Mouse (Mus musculus) skeletal muscle tissue, adult 2 months (tissue): ENCODE results near the gene Aes.

Source experiments
- DNase-seq: peaks from one replicate; pipeline ENCODE4 v3.0.0-alpha.2; 2012; ENCODE audit warnings: low read depth, low spot score

The Aes gene

GRCm38 (mm10) chr10:81559163-81559626, at the start of gene Aes:
Gene Aes, plus strand, starts transcription at chr10:81559488.
- no peak for DNase-seq

DNA sequence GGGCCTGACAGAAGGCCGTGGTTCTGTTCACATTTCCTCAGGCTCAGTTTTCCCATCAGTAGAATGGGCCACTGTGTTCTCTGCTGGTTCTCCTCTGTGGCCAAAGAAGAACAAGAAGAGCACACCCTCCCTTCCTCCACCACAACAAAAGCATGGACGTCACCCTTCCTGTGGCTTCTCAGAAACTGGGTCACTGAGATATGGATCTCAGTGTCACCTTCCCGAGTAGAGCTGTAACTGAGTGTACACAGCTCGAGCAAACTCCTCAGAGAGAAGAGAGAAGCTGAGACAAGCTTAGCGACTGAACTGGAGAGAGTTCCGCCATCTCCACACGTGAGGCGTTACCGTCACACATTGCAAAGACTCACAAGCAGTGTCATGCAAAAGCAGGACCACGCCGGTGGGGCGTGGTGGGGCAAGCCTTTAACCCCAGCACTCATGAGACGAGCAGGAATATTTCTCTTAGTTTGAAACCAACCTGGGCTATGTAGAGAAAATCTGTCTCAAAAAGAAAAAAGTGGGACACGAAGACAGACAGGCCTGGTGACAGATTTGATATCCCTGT, 49.0 kb upstream of the Aes start:
- no peak for DNase-seq

DNA sequence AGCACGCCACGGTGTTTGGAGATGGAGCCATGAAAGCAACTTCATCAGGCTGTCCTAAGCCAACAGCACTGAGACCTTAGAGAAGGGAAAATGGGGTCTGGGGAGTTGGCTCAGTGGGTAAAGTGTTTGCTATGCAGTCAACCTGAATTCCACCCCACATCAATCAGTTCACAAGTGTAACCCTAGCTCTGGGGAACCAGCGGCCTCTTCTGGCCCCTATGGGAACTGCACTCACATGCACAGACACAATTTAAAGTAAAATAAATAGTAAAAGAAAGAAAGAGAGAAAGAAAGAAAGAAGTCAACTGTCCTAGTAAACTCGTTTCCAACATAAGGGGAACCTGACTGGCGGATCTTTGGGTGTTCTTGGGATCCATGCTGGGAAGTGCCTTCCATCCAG, 45.5 kb upstream of the Aes start:
- DNase-seq = no peak

DNA sequence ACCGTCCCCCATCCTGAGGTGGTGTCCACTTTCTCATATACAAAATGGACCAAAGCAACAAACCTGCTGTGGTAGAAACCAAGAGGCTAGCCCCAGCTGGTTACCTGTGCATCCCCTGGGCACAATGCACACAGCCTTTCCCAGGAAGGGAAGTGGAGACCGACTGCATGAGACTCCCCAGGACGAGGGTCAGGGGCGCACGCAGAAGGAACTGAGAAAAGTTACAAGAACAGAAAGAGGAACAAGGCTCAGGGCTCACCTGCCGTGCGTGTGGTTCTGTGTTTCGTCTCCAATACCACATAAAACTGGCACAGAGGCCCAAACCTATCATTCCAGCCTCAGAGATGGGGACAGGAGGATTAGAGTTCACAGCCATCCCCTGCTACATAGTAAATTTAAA, 42.1 kb upstream of the Aes start:
- no peak for DNase-seq

DNA sequence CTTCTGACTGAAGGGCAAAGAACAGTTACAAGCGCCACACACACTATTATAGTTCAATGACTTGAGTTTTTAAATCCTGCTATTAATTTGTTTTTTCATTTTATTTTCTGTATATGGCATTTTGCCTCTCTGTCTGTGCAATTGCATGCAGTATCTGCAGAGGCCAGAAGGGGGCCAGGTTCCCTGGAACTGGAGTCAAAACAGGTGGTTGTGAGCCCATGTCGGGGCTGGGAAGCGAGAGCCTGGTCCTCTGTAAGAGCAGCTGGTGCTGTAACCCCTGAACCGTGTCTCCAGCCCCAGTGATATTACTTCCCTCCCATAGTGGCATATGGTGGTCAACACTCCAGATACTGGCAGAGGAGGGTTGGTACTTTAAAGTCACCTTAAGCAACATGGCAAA, 40.7 kb upstream of the Aes start:
- no peak for DNase-seq

- DNase-seq = no peak
Measured at GRCm38 (mm10) chr10:81519227-81519977, 39.9 kb upstream of the Aes start.

DNA sequence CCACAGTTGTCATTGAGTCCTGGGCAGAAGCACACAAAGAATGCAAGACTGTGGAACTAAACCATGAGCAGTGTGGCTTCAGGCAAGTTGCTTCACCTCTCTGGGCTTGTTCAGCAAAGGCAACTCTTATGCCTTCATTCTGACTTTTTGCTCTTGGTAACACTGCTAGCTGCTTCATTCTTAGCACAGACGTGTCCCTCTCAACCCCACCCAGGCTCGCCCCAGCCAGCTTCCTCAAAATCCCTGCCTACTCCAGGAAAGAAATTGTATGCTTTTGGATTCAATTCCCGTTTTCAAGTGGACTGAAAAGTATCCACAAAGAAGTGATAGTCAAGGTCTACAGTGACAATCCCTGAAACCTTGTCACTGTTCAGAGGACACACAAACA, 39.3 kb upstream of the Aes start:
- no peak for DNase-seq

DNA sequence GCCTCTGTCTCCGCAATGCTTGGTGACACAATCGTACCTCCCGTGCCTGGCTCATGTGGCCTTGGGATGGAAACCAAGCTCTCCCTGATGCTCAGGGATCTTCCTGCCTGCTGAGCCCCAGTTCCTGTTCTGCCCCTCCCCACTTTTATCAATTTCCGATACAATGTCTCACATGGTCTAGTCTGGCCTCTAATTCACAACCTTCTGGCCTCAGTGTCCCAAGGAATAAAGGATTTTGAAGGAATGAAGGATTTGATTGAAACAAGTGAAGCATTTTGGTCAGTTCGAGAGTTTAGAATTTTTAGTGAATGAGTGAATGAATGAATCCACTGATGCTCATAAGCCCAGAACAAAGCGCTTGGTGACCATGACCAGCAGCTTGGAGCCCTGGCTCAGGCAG, 36.1 kb upstream of the Aes start:
- no peak for DNase-seq

GRCm38 (mm10) chr10:81523570-81523969, 35.7 kb upstream of the Aes start:
- DNase-seq = no peak

DNA sequence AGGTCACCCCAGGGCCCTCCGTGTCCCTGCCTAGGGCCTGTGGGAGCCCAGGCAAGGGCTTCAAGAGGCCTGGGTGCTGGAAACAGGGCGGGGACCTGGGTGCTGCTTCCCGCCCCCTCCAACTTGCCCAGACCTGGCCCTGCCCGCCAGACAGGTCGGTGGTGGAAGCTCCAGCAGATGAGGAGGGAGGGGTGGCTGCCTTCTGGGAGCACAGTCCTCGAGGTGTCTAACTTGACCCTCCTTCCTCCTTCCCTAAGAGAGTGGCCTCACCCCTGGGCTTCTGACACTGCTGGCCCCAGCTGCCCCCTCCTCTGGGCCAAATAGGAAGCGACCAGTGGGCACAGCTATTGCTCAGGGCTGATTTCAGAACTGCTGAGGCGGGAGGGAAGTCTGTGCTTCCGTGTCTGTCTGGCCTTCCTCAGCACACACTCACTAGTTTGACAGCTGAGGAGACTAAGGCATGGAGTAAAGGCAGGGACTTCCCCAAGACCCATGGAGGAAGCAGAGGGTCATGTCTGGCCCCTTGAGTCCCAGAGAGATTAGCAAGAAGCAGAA, 35.2 kb upstream of the Aes start, which contains the start of gene Gna15:
TSS of gene Gna15 (minus strand) at position 175 of the 555 bp plus-strand sequence.
- DNase-seq = peak; percentile 48

DNA sequence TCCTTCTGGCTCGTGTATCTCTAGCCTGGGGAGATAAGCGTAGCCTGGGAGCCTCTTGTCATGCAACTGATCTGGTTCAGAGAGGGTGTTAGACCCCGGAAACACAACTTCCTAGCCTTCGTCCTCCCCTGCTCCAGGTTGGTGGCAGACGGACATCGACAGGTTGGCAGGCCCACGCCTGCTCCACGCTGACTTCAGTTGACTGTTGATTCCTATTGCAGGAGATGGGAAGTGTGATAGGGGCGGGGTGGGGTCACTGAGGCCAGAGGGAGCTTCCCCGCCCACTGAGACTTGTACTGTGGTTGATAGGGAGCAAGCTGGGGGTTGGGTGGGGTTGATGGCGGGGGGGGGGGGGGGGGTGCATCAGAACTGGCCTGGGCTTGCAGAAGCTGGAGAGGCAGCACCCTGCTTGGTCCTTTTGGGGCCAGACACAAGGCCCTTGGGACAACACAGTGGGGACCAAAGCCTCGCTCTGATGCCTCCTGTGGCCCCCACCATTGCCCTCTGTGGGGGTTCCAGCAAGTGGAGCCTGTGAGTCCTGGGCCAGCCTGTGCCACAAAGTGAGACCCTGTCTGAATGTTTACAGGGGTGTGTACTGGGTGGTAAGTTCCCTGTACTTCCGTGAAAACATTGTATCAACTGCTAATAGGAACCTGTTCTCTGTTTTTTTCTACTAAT, 34.1 kb upstream of the Aes start:
- no peak for DNase-seq

- DNase-seq = peak; percentile 53
Measured at GRCm38 (mm10) chr10:81526779-81527178, 32.5 kb upstream of the Aes start.

DNA sequence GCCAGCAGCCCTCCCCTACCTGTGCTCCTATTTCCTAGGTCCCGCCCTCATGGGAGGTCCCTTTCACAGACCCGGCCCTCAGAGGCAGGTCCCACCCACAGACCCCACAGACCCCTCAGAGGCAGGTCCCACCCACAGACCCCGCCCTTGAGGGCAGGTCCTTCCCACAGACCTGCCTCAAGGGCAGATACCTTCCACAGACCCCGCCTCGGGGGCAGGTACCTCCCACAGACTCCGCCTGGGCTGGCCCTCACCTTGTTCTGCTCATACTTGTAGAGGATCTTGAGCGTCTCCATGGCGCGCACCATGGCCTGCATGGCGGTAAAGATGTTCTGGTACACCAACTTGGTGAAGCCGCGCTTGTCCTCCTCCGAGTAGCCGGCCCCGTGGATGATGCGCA, 24.5 kb upstream of the Aes start:
- no peak for DNase-seq

DNA sequence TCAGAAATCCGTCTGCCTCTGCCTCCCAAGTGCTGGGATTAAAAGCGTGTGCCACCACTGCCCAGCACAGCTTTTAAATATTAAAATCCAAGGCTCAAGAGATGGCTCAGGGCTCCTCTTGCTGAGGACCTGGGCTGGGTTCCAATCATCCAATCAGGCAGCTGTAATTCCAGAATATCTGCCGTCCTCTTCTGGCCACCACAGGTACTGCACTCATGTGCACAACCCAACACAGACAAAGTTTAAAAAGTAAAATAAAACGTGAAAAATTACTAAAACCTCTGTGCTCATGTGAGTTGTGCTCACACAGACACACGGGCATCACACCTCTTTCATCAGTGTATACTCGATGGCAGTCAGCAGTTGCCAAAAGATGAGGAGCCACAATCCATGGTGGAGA, 22.6 kb upstream of the Aes start:
- no peak for DNase-seq

DNA sequence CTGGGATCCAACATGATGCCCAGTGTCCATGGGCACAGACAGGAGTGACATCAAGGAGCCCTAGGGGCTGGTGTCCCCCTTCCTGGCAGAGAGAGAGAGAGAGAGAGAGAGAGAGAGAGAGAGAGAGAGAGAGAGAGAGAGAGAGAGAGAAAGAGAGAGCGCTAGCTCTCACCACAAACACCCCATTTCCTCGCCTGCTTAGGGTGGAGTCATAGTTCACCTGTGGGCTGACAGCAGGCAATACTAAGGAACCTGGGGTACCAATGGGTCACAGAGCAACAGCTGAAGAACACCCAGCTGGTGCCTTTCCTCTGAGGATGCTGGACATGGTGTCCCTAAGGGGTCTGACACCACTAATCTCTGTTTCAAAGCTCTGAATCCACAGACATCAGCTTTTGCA, 21.9 kb upstream of the Aes start:
- DNase-seq = no peak

DNA sequence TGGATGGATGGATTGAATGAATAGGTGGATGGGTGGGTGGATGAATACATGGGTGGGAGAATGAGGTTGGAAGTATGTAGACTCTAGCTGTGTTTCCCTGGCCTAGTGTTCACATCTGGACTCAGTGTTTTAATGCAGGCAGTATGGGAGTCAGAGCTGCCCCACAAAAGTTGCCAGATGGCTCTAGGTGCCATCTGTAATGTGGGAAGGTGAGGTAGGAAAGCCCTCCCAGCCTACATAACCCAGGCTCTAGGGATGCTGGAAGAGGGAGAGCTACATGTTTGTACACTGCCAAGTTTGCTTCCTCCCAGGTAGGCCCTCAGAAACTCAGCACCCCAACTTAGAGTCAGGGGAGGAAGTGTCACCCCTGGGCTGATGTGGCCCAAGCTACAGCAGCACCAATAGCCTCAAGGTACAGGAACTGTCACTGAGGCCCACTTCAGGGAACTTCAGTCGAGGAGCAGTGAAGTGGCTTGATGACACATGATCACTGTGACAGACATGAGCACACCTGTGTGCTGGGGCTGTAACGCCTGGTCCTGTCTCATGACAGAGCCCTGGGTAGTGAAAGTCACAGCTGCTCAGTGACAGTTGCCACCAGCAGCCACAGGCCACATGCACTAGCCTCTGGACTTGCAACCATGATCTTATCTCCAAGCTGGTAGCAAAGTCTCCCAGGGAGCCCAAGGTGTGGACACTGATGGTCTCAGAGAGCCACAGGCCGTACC, 20.8 kb upstream of the Aes start:
- DNase-seq = no peak

GRCm38 (mm10) chr10:81541363-81541762, 17.9 kb upstream of the Aes start:
- no peak for DNase-seq

GRCm38 (mm10) chr10:81541803-81542202, 17.5 kb upstream of the Aes start:
- DNase-seq = no peak

- no peak for DNase-seq
Measured at GRCm38 (mm10) chr10:81542727-81543460, 16.4 kb upstream of the Aes start.

GRCm38 (mm10) chr10:81543633-81544032, 15.7 kb upstream of the Aes start:
- no peak for DNase-seq
